Mouse (Mus musculus): Measurements from ENCODE around the gene Pcdh9.

DNA sequence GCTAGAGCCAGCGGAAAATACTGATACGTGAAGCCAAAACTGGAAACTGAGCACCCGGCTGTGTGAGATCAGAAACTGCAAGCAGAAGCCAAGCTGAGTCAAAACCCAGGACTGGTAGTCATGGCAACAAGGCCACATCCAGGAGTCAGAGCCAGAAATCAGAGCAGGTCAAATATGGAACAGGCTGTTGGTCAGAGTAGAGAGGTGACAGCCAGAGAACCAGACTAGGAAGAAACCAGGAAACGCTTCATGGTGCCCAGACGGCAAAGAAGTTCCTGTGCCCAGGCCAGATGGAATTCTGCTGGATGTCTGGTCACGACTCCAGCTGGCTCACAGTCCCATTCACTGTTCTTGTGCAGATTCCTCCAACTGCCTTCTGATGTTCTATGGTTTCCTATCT lies 539.6 kb downstream of the Pcdh9 start:
- TF ChIP-seq CTCF (IDR thresholded peaks at IDR 0.05), result no peak
- no peak for TF ChIP-seq POLR2A (IDR thresholded peaks at IDR 0.05; ENCODE audit: insufficient read depth, low read depth, low read length)
- TF ChIP-seq EP300 (IDR thresholded peaks at IDR 0.05; ENCODE audit: insufficient read depth, low read depth, low read length), result no peak

Data from heart, adult 2 months (tissue).